Comparison of ENCODE assay signal across 9 mouse cellular contexts in genomic region chr8:120693861-120694493, GRCm38 (mm10). TPM values are rescaled to one million over a fixed set of nuclear protein-coding genes. Genes with fewer than 3 reads are reported as not detected.
A peak's percentile ranks its signal among the peaks of the same experiment; 100 is the strongest.
DNase-seq lines count a peak whose midpoint lies in the region; ATAC-seq lines count a peak whose summit lies in the region.
"Had no signal": no experiment of that assay in that cellular context is flagged by ENCODE, and none has a peak within 500 bp of the region (broad histone marks: within the 10 kb centered on the region; RNA-seq: fewer than 3 reads in every experiment).

No protein-coding gene starts in this region.

- ATAC-seq in forebrain, embryonic 13.5 days, result no peak

- 0 out of 2 replicates have a peak overlapping the region, but pooled peaks have one; percentile 13 for H3K4me3 ChIP-seq in limb, embryonic 10.5 days
- H3K4me3 ChIP-seq in forebrain, embryonic 13.5 days, result no peak overlapping the region

- 36% methylated on average over 22 of the region's 22 CpGs for WGBS in limb, embryonic 10.5 days
- 57% methylated on average over 22 of the region's 22 CpGs for whole genome bisulfite sequencing in forebrain, embryonic 13.5 days

- DNase-seq in retina, embryonic 14.5 days (ENCODE audit: low spot score), result peak; percentile 28
- DNase-seq in retina, postnatal 1 day, result no peak
- peak; percentile 35 for DNase-seq in embryo, embryonic 11.5 days (ENCODE audit: low read depth, low spot score)
- DNase-seq in limb, embryonic 10.5 days (ENCODE audit: low spot score), result no peak
- peak; percentile 69 for DNase-seq in skeletal muscle tissue, adult 2 months (ENCODE audit: low read depth, low spot score)
- no peak for DNase-seq in thymus, adult 18-20 months
- DNase-seq in gastrocnemius, postnatal 25 days, result no peak

- no peak overlapping the region for H3K4me2 ChIP-seq in forebrain, embryonic 13.5 days

- peaks cover 16% of the 10 kb centered on the region for H3K4me1 ChIP-seq in limb, embryonic 10.5 days
- peaks cover 4% of the 10 kb centered on the region; the same call in 1 of the 2 replicates for H3K4me1 ChIP-seq in forebrain, embryonic 13.5 days

- H3K27me3 ChIP-seq in limb, embryonic 10.5 days (ENCODE audit: low read depth, poor library complexity, severe bottlenecking), result peaks cover 9% of the 10 kb centered on the region; the same call in 1 of the 2 replicates
- no peaks in the 10 kb centered on the region; the same call in 1 of the 2 replicates for H3K27me3 ChIP-seq in forebrain, embryonic 13.5 days

- H3K9ac ChIP-seq in forebrain, embryonic 13.5 days, result no peak overlapping the region

- no peaks in the 10 kb centered on the region for H3K9me3 ChIP-seq in limb, embryonic 10.5 days (replicated peaks)
- no peaks in the 10 kb centered on the region for H3K9me3 ChIP-seq in forebrain, embryonic 13.5 days (replicated peaks)

- no peak overlapping the region for H3K27ac ChIP-seq in limb, embryonic 10.5 days
- H3K27ac ChIP-seq in forebrain, embryonic 13.5 days, result no peak overlapping the region

- no peaks in the 10 kb centered on the region for H3K36me3 ChIP-seq in limb, embryonic 10.5 days
- no peaks in the 10 kb centered on the region for H3K36me3 ChIP-seq in forebrain, embryonic 13.5 days (ENCODE audit: poor library complexity, severe bottlenecking)

RNA-seq across cellular contexts. Expression of gene Emc8, which starts 25.6 kb away (rescaled TPM):
- polyA plus RNA-seq in limb, embryonic 10.5 days (2016; fragmentation: Nextera tagmentation; extraction: Ambion mirVana), result 372 and 439 TPM in 2 replicates
- polyA plus RNA-seq in forebrain, embryonic 13.5 days (2015; fragmentation: Nextera tagmentation; extraction: Ambion mirVana), result 221 and 234 TPM in 2 replicates
- 10 to 100 TPM; 28.0 to 28.1 TPM for total RNA-seq in gastrocnemius, postnatal 25 days (2021)

RNA-seq across cellular contexts. Expression of gene Cox4i1, which starts 26.0 kb away (rescaled TPM):
- polyA plus RNA-seq in limb, embryonic 10.5 days (2016; fragmentation: Nextera tagmentation; extraction: Ambion mirVana), result 879 and 888 TPM in 2 replicates
- 996 and 1,069 TPM in 2 replicates for polyA plus RNA-seq in forebrain, embryonic 13.5 days (2015; fragmentation: Nextera tagmentation; extraction: Ambion mirVana)
- total RNA-seq in gastrocnemius, postnatal 25 days (2021), result 1,000 to 10,000 TPM; 1,728 to 1,814 TPM

RNA-seq across cellular contexts. Expression of gene Gm27021, which starts 26.1 kb away (rescaled TPM):
- 3.4 and 3.8 TPM in 2 replicates for polyA plus RNA-seq in limb, embryonic 10.5 days (2016; fragmentation: Nextera tagmentation; extraction: Ambion mirVana)
- 3.9 and 4.4 TPM in 2 replicates for polyA plus RNA-seq in forebrain, embryonic 13.5 days (2015; fragmentation: Nextera tagmentation; extraction: Ambion mirVana)
- total RNA-seq in gastrocnemius, postnatal 25 days (2021), result not detected
- total RNA-seq: neutrophil, adult 5-6 weeks had no signal

RNA-seq across cellular contexts. Expression of gene Irf8, which starts 42.2 kb away (rescaled TPM):
- polyA plus RNA-seq in limb, embryonic 10.5 days (2016; fragmentation: Nextera tagmentation; extraction: Ambion mirVana), result 1.4 and 1.7 TPM in 2 replicates
- 2.7 TPM in 2 replicates for polyA plus RNA-seq in forebrain, embryonic 13.5 days (2015; fragmentation: Nextera tagmentation; extraction: Ambion mirVana)
- total RNA-seq in gastrocnemius, postnatal 25 days (2021), result 1 to 10 TPM; 3.9 to 5.0 TPM

RNA-seq across cellular contexts. Expression of gene 1190005I06Rik, which starts 46.5 kb away (rescaled TPM):
- polyA plus RNA-seq in limb, embryonic 10.5 days (2016; fragmentation: Nextera tagmentation; extraction: Ambion mirVana), result 2.7 and 3.4 TPM in 2 replicates
- 3.7 and 4.5 TPM in 2 replicates for polyA plus RNA-seq in forebrain, embryonic 13.5 days (2015; fragmentation: Nextera tagmentation; extraction: Ambion mirVana)
- under 1 TPM; 0.67 to 0.70 TPM for total RNA-seq in gastrocnemius, postnatal 25 days (2021)
- total RNA-seq: neutrophil, adult 5-6 weeks had no signal

Comparison
In these comparisons a context has a peak if more than half of its experiments do, and no peak if none do; other contexts are left out.
1. DNase-seq: peak in retina, embryonic 14.5 days (single experiment), embryo, embryonic 11.5 days (single experiment) and skeletal muscle tissue, adult 2 months (single experiment); none in retina, postnatal 1 day (single experiment), limb, embryonic 10.5 days (single experiment), thymus, adult 18-20 months (0 of 2) and gastrocnemius, postnatal 25 days (single experiment).